Mouse (Mus musculus): ENCODE data around the gene Itga3. TPM values are rescaled to one million over a fixed set of nuclear protein-coding genes. Genes with fewer than 3 reads are reported as not detected.
A peak's percentile ranks its signal among the peaks of the same experiment; 100 is the strongest.

Gene Itga3
- polyA plus RNA-seq, 1 experiment from 2014 or later, result 10.2 TPM

DNA sequence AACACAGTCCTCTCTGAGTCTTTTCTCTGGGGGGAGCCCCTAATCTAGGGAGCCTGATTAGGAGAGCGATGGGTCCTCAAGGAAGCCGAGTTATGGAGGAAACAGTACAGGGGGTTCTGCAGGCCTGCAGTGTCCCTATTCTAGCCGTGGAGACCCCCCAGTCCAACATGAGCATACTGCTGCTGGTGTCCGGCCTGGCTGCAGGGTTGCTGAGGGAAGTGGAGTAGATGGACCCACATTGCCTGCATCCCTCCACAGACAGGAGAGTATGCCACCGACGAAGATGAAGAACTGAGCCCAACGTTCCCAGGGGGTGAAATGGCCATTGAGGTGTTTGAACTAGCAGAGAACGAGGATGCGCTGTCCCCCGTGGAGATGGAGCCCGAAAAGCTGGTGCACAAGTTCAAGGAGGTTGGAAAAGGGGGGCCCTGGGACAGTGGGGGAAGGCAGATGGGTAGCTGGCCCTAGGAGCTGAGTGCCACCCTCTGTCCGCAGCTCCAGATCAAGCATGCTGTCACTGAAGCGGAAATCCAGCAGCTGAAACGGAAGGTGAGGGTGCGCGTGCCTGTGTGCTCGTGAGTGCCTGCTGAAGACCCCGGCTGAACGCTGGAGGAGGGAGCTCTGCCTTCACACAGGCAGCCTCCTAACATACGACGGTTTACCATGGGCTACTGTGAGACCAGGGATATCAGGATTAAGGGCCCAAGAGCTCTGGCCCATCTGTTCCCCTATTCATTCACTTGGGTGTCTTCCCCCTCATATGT is 74.8 kb downstream of the Itga3 start:
- H3K27ac ChIP-seq (replicated peaks), result no peak overlapping the region
- H3K4me2 ChIP-seq, result no peak overlapping the region
- peaks cover 63% of the 10 kb centered on the region for H3K4me1 ChIP-seq
- H3K9ac ChIP-seq, result no peak overlapping the region
- ATAC-seq (ENCODE audit: extremely low read depth, insufficient number of reproducible peaks, low FRiP score, low TSS enrichment), result no peak
- H3K9me3 ChIP-seq, result no peaks in the 10 kb centered on the region
- peaks cover 88% of the 10 kb centered on the region for H3K36me3 ChIP-seq
- no peak overlapping the region for H3K4me3 ChIP-seq
- WGBS, result 83% methylated on average over 21 of the region's 21 CpGs
- no peaks in the 10 kb centered on the region for H3K27me3 ChIP-seq (replicated peaks)

DNA sequence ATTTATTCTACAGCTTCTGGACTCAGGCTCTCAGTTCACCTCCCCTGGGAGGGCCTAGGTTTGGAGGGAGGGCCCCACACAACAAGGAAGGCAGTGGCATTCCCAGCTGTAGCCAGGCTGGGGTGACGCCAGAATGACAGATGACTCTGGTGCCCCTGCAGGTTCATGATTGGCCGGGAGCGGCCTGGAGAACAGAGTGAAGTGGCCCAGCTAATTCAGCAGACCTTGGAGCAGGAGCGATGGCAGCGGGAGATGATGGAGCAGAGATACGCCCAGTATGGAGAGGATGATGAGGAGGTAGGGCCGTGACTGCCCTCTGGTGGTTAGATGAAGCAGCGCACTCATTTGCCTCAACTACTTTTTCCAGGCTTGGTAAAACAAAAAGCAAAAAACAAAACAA is 75.5 kb downstream of the Itga3 start:
- Histone ChIP-seq H3K9me3 (no peaks in the 10 kb centered on the region), H3K9ac (peak overlapping the region; percentile 50), H3K36me3 (peaks cover 95% of the 10 kb centered on the region), H3K4me2 (peak overlapping the region; percentile 100), H3K27ac (replicated peaks) (peak overlapping the region; percentile 72), H3K4me3 (peak overlapping the region; percentile 31; the same call in 1 of the 2 replicates), H3K4me1 (peaks cover 65% of the 10 kb centered on the region), H3K27me3 (replicated peaks) (no peaks in the 10 kb centered on the region)
- ATAC-seq (ENCODE audit: extremely low read depth, insufficient number of reproducible peaks, low FRiP score, low TSS enrichment), result 0 out of 2 replicates have a peak, but pooled peaks have one; percentile 26
- WGBS, result 2% methylated on average over 8 of the region's 8 CpGs

DNA sequence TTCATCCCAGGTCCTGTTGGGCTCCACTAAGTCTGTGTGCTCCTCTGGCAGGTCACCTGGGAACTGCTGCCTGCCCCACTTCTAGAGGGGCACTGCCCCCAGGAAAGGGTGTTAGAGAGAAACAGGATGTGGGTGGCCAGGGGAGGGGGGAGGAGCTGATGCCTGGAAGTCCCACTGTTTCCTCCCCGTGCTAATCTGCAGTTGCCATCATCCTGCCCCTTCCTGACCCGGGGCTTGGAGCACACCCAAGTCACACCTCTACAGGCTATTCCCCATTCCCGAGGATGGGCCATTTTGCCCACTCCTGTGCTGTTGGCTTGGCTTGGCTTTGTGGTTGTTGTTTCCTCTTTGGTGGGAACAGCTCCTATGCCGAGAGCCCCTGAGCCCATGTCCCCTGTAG is 76.1 kb downstream of the Itga3 start:
- peaks cover 98% of the 10 kb centered on the region for H3K36me3 ChIP-seq
- H3K9ac ChIP-seq, result peak overlapping the region; percentile 50
- H3K4me3 ChIP-seq, result peak overlapping the region; percentile 31; the same call in 1 of the 2 replicates
- no peak for ATAC-seq (ENCODE audit: extremely low read depth, insufficient number of reproducible peaks, low FRiP score, low TSS enrichment)
- H3K4me1 ChIP-seq, result peaks cover 65% of the 10 kb centered on the region
- no peaks in the 10 kb centered on the region for H3K27me3 ChIP-seq (replicated peaks)
- H3K27ac ChIP-seq (replicated peaks), result peak overlapping the region; percentile 72
- H3K4me2 ChIP-seq, result peak overlapping the region; percentile 100
- H3K9me3 ChIP-seq, result no peaks in the 10 kb centered on the region
- WGBS, result 20% methylated on average over 4 of the region's 4 CpGs

DNA sequence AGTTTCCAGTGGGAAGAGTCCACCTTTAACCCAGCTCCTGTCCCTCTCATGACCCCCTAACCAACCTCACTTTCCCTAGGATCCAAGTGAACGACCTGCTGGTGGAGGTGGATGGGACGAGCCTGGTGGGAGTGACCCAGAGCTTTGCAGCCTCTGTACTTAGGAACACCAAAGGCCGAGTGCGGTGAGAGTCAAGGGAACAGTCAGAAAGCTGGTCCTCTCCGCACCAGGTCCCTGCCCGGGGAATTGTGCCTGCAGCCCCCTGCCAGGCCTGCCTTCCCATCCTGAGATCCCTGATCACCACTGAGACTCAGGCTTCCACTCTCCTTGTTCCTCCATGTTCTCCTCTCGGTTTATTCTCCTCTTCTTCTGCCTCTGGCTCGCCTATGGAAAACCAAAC is 76.5 kb downstream of the Itga3 start:
- Histone ChIP-seq H3K36me3 (peaks cover 98% of the 10 kb centered on the region), H3K4me2 (peak overlapping the region; percentile 100), H3K9ac (peak overlapping the region; percentile 50), H3K4me3 (peak overlapping the region; percentile 31; the same call in 1 of the 2 replicates), H3K27me3 (replicated peaks) (no peaks in the 10 kb centered on the region), H3K9me3 (no peaks in the 10 kb centered on the region), H3K27ac (replicated peaks) (peak overlapping the region; percentile 72), H3K4me1 (peaks cover 66% of the 10 kb centered on the region)
- WGBS, result 61% methylated on average over 8 of the region's 8 CpGs
- no peak for ATAC-seq (ENCODE audit: extremely low read depth, insufficient number of reproducible peaks, low FRiP score, low TSS enrichment)

DNA sequence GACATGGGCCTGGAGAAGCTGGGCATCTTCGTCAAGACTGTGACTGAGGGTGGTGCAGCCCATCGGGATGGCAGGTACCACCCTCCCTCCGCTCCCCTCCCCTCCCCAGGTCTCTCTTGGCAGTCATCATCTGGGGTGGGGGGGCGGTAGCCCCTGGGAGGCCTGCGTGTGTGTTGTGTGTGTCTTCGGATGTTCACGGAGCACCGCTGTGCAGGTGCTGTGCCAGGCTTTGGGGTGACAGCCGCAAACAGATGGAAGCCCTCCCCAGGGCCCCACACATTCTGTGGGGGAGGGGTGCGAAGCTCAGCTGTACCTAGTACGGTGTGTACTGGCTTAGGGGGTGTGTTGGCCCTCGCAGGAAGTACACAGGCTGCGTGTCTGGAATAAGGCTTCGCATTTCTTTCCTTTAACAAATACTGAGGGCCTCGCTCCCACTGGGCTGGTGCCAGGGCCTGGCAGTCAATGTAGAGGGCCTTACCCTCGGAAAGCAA is 78.5 kb downstream of the Itga3 start:
- no peak for ATAC-seq (ENCODE audit: extremely low read depth, insufficient number of reproducible peaks, low FRiP score, low TSS enrichment)
- no peaks in the 10 kb centered on the region for H3K9me3 ChIP-seq
- H3K4me2 ChIP-seq, result peak overlapping the region; percentile 100
- H3K27me3 ChIP-seq (replicated peaks), result no peaks in the 10 kb centered on the region
- peak overlapping the region; percentile 31 for H3K4me3 ChIP-seq
- H3K9ac ChIP-seq, result peak overlapping the region; percentile 47; the same call in 1 of the 2 replicates
- no peak overlapping the region; the same call in 1 of the 2 replicates for H3K27ac ChIP-seq (replicated peaks)
- H3K4me1 ChIP-seq, result peaks cover 70% of the 10 kb centered on the region
- WGBS, result 67% methylated on average over 16 of the region's 16 CpGs
- H3K36me3 ChIP-seq, result peaks cover 82% of the 10 kb centered on the region

DNA sequence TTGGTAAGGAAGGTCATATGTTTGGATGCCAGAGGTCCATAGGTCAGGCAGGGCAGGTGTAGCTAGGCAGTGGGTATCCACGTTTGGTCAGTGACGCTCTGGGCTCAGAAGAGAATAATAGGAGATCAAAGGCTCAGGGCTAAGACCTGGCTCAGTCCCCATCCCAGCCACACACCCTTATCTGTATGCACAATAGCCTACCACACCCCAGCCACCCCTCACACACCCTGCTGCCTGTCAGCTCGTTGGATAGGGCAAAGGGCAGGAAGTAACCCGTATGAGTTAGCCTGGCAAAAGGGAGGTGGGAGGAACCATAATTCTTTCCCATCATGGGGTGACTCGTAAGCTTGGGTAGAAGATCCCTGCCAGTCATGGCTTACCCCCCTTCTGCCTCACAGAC is 79.0 kb downstream of the Itga3 start:
- no peak for ATAC-seq (ENCODE audit: extremely low read depth, insufficient number of reproducible peaks, low FRiP score, low TSS enrichment)
- H3K9me3 ChIP-seq, result no peaks in the 10 kb centered on the region
- no peak overlapping the region; the same call in 1 of the 2 replicates for H3K27ac ChIP-seq (replicated peaks)
- H3K4me3 ChIP-seq, result peak overlapping the region; percentile 31
- peak overlapping the region; percentile 100 for H3K4me2 ChIP-seq
- H3K36me3 ChIP-seq, result peaks cover 77% of the 10 kb centered on the region
- peak overlapping the region; percentile 47; the same call in 1 of the 2 replicates for H3K9ac ChIP-seq
- H3K4me1 ChIP-seq, result peaks cover 75% of the 10 kb centered on the region
- H3K27me3 ChIP-seq (replicated peaks), result no peaks in the 10 kb centered on the region
- 52% methylated on average over 5 of the region's 5 CpGs for WGBS

DNA sequence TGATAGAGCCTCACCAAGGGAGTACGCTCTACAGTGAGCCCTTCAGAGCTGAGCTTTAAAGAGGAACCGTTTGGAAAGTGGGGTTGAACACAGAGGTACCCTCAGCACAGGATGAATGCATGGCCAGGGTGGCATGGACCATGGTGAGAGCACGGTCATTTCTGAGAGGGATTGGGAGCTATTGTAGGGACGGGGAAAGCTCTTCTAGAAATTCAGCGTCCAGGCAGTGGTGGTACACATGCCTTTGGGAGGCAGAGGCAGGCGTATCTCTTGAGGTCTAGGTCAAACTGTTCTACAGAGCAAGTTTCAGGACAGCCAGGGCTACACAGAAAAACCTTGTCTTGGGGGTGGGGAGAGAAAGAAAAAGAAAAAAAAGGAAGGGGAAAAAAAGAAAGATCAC is 79.6 kb downstream of the Itga3 start:
- Histone ChIP-seq H3K4me3 (peak overlapping the region; percentile 6; the same call in 1 of the 2 replicates), H3K27me3 (replicated peaks) (no peaks in the 10 kb centered on the region), H3K9ac (no peak overlapping the region), H3K36me3 (peaks cover 71% of the 10 kb centered on the region), H3K27ac (replicated peaks) (no peak overlapping the region), H3K4me2 (peak overlapping the region; percentile 100), H3K9me3 (no peaks in the 10 kb centered on the region), H3K4me1 (peaks cover 81% of the 10 kb centered on the region)
- WGBS, result 87% methylated on average over 6 of the region's 6 CpGs
- ATAC-seq (ENCODE audit: extremely low read depth, insufficient number of reproducible peaks, low FRiP score, low TSS enrichment), result no peak

DNA sequence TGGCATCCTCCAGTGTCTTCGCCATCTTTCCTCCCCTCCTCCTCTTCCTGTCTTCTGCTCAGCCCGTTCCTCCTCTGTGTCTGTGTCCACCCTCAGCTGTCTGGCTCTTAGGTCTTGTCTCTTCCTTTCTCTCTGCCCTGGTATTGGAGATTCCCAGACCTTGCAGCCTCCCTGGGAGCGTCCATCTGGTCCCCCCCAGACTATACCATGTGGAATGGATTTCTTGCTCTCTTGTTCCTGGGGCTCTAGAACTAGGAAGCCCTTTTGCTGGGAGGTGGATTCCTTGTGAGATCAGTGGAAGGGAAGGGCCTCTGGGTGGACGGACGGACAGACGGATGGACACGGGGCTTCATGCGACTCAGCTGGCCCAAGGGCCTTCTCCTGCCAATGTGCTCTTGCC is 80.5 kb downstream of the Itga3 start:
- Histone ChIP-seq H3K27ac (replicated peaks) (no peak overlapping the region), H3K36me3 (peaks cover 63% of the 10 kb centered on the region), H3K27me3 (replicated peaks) (no peaks in the 10 kb centered on the region), H3K4me2 (peak overlapping the region; percentile 100), H3K4me1 (peaks cover 76% of the 10 kb centered on the region), H3K9me3 (no peaks in the 10 kb centered on the region), H3K9ac (peak overlapping the region; percentile 98), H3K4me3 (0 out of 2 replicates have a peak overlapping the region, but pooled peaks have one; percentile 11)
- WGBS, result 81% methylated on average over 8 of the region's 8 CpGs
- ATAC-seq (ENCODE audit: extremely low read depth, insufficient number of reproducible peaks, low FRiP score, low TSS enrichment), result no peak

DNA sequence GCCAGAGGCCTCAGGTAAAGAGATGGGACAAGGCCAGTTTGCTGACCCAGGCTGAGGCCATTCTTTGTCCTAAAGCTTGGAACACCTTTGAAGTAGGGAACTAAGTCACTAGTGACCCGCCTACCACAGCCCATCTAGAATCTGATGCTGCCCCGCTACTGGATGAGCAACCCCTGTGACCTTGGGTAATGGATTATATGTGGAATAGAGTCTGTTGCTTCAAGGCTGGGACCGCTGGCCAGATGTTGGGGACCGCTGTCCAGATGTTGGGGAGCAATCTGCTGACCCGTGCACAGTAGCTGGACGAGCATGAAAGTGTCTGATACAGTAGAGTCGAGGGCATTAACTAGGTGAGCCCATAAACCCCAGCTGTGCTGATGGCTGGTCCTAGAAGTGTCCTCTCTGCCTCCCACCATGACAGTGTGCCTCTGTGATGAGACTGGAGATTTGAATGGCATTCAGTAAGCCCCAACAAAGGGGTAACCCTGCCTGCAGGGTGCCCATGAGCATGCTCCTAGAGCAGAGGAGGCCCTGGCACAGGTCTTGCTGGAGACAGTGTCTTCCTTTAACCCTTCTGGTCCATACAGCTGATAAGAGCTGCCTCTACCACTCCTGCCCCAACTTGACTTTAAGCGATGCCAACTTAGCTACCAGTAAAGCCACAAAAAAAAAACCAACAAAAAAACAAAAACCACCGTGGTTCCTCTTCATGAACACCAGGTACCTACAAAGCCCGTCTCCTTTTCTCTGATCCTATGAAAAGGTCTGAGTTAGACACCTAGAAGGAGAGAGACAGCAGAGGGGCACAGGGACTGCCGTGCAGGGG is 81.4 kb downstream of the Itga3 start:
- peak overlapping the region; percentile 100 for H3K4me2 ChIP-seq
- peaks cover 72% of the 10 kb centered on the region for H3K4me1 ChIP-seq
- H3K9ac ChIP-seq, result peak overlapping the region; percentile 98
- H3K36me3 ChIP-seq, result peaks cover 54% of the 10 kb centered on the region
- no peak for ATAC-seq (ENCODE audit: extremely low read depth, insufficient number of reproducible peaks, low FRiP score, low TSS enrichment)
- no peaks in the 10 kb centered on the region for H3K27me3 ChIP-seq (replicated peaks)
- 79% methylated on average over 11 of the region's 11 CpGs for WGBS
- H3K4me3 ChIP-seq, result peak overlapping the region; percentile 94
- peak overlapping the region; percentile 95; the same call in 1 of the 2 replicates for H3K27ac ChIP-seq (replicated peaks)
- no peaks in the 10 kb centered on the region for H3K9me3 ChIP-seq
